Mouse (Mus musculus) megakaryocyte, adult 5-6 weeks (primary cell): ENCODE data around the gene Adgrg2. TPM values are rescaled to one million over a fixed set of nuclear protein-coding genes. Genes with fewer than 3 reads are reported as not detected.

Source experiments
- ATAC-seq: 2 replicates; pipeline ENCODE4 v1.8.0; 2016; ENCODE audit warnings: mild to moderate bottlenecking, inconsistent platforms; ENCODE audit not compliant: poor library complexity, severe bottlenecking
- total RNA-seq, 2 experiments: library from RNA; stranded (forward) in 1 of 2; stranded (reverse) in 1 of 2; fragments of 153-499, 151-499 nt in 1 of 2; fragments of 221-1000, 200-1000 nt in 1 of 2; gene quantifications; 2 replicates each; pipeline versions ENCODE4 v1.2.3 to v1.2.4; 2015 to 2017

The Adgrg2 gene
- total RNA-seq, 2 experiments from 2014 or later = not detected

- ATAC-seq = no peak
Measured at GRCm38 (mm10) chrX:160501095-160501494, 110.6 kb downstream of the Adgrg2 start.

GRCm38 (mm10) chrX:160501687-160502047 lies 111.2 kb downstream of the Adgrg2 start:
- ATAC-seq = peak; percentile 51

GRCm38 (mm10) chrX:160502048-160503041 lies 111.9 kb downstream of the Adgrg2 start, which contains the start of gene Phka2:
Gene Phka2, plus strand, starts transcription at chrX:160502166.
- ATAC-seq = peak; percentile 95

GRCm38 (mm10) chrX:160509046-160509445 lies 118.6 kb downstream of the Adgrg2 start:
- no peak for ATAC-seq

DNA sequence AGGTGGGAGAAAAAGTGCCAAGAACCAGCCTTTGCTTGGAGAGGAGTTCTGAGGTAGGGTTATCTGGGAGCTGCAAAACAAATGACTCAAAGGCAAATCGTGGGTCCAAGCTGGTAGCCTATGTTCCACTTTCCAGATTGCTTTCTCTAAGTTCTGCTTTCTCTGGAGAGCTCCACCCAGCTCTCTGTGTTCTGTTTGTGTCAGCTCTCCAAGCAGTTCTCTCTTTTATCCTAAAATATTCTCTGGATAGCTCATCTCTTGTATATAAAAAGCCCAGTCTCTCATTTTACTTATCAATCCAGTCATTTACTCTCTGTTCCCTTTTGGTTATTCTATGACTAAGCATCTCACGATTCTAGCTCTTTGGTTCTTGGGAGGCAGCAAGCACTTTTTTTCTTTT lies 119.7 kb downstream of the Adgrg2 start:
- peak; percentile 93 for ATAC-seq

DNA sequence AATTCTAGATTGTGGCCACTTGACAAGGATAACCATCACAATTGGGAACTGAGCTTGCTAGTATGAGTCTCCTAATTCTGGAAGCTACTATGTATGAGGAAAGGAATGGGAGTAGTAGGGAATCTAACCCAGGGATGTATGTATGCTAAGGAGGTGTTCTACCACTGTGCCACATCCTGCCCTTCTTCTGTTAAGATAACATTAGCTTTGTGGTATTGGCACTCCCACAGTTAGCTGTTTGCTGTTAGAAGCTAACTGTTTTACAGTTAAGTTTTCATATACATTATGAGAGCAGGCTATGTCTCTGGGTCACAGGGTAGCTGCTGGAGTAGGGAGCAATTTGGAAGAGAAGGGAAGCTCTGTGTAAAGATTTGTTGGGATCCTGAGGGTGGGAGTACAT lies 125.5 kb downstream of the Adgrg2 start:
- no peak for ATAC-seq

DNA sequence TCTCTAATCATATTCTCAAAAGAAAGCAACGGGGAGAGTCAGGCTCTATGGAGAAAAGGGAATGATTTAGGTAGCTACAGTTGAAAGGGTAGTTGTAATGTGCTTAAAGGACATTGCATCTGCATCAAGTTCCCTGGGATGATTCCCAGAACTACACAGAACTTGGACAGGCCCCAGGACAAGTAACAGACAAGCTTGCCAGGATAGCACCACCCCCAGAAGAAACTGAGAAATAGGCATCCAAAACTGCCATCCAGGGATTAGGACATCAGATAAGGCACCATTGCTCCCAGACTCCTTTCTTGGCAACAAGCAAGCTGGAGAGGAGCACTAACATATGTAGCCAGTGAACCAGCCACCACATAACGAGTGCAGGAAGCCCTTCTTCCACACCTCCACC lies 152.3 kb downstream of the Adgrg2 start:
- ATAC-seq = no peak

Other genes with a start within 250 kb of the Adgrg2 start
- gene Phka2, start 111.5 kb downstream of the Adgrg2 start, total RNA-seq (2015) = 48.3 and 53.8 TPM in 2 replicates
- 42.5 and 50.9 TPM in 2 replicates for gene Phka2, start 111.5 kb downstream of the Adgrg2 start, total RNA-seq (2017)